Mouse (Mus musculus) E14TG2a.4 (cell line): ENCODE measurements around the gene Abraxas1.

Source experiments
- CTCF ChIP-seq: conservative IDR thresholded peaks from 2 replicates; pipeline ENCODE4 v1.5.1; 2014; ENCODE audit warnings: low read length
- NANOG ChIP-seq: IDR thresholded peaks from 2 replicates; pipeline ENCODE4 v1.6.1; 2014; ENCODE audit warnings: borderline replicate concordance, low read length, mixed read lengths

DNA sequence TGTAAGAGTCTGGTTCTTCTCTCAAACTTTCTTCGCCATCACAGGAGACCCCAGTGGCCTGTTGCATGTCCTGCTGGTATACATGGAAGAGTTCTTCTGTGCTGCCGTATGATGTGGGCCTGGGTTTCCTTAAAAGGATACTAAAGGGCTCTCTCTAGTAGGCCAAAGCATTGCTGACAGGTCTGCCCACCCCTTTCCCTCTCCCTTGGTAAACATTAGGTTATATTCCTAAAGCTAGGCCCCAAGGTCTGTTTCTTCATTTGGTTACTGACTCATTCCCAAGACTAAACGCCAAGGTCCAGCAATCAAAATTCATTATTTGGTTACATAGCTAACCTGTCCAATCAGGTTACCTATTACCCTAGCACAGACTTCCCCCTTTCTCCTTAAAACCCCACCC lies 11.9 kb upstream of the Abraxas1 start:
- TF ChIP-seq CTCF (no peak), NANOG (no peak)
